Mouse (Mus musculus) midbrain, embryonic 11.5 days (tissue): ENCODE measurements around the gene Cdk2. TPM values are rescaled to one million over a fixed set of nuclear protein-coding genes. Genes with fewer than 3 reads are reported as not detected.

Experiments
- ATAC-seq: fragments of 200-750 bp; cut with Nextera tagmentation; 2 replicates; pipeline ENCODE4 v1.8.0; 2017; ENCODE audit warnings: moderate TSS enrichment, moderate library complexity; ENCODE audit not compliant: low FRiP score
- DNase-seq: peaks from one replicate; pipeline ENCODE4 v3.0.0; 2015; ENCODE audit warnings: low spot score; ENCODE audit errors: missing footprints
- H3K27ac ChIP-seq: fragments of 300-500 bp; sonication (generic); 2 replicates; pipeline ENCODE4 v1.5.1; 2014; ENCODE audit warnings: low read depth, low read length
- H3K27me3 ChIP-seq: fragments of 300-500 bp; sonication (generic); 2 replicates; pipeline ENCODE4 v1.6.1; 2014; ENCODE audit warnings: mild to moderate bottlenecking, low read length, moderate library complexity, mixed read lengths; ENCODE audit not compliant: control insufficient read depth, insufficient read depth
- H3K36me3 ChIP-seq: fragments of 300-500 bp; sonication (generic); 2 replicates; pipeline ENCODE4 v1.6.1; 2014; ENCODE audit warnings: mild to moderate bottlenecking, low read length, moderate library complexity, mixed read lengths; ENCODE audit not compliant: control insufficient read depth, insufficient read depth
- H3K4me1 ChIP-seq: fragments of 300-500 bp; sonication (generic); 2 replicates; pipeline ENCODE4 v1.6.1; 2014; ENCODE audit warnings: low read length; ENCODE audit not compliant: control insufficient read depth, insufficient read depth
- H3K4me2 ChIP-seq: fragments of 300-500 bp; sonication (generic); 2 replicates; pipeline ENCODE4 v1.6.1; 2014; ENCODE audit warnings: mild to moderate bottlenecking, moderate library complexity
- H3K4me3 ChIP-seq: fragments of 300-500 bp; sonication (generic); 2 replicates; pipeline ENCODE4 v1.5.1; 2014; ENCODE audit warnings: low read depth, low read length
- H3K9ac ChIP-seq: fragments of 300-500 bp; sonication (generic); 2 replicates; pipeline ENCODE4 v1.6.1; 2014; ENCODE audit warnings: low read length
- H3K9me3 ChIP-seq: fragments of 300-500 bp; sonication (generic); 2 replicates; pipeline ENCODE4 v1.6.1; 2016; ENCODE audit warnings: low read length; ENCODE audit not compliant: control insufficient read depth
- WGBS: fragments of 180-500 bp; shearing (Covaris S2); extraction: QIAGEN DNeasy Blood & Tissue Kit; methylation state at CpG from one replicate; pipeline ENCODE4 v1.1.7; 2014; 5-methylcytosine and 5-hydroxymethylcytosine counted together
- polyA plus RNA-seq: library from polyadenylated mRNA; unstranded; fragments of >200 nt; fragmentation: Nextera tagmentation; extraction: Ambion mirVana; gene quantifications from 2 replicates; pipeline ENCODE4 v1.2.1, GENCODE M21; 2014

Gene Cdk2
- polyA plus RNA-seq, 1 experiment from 2014 or later, result 98.9 TPM

DNA sequence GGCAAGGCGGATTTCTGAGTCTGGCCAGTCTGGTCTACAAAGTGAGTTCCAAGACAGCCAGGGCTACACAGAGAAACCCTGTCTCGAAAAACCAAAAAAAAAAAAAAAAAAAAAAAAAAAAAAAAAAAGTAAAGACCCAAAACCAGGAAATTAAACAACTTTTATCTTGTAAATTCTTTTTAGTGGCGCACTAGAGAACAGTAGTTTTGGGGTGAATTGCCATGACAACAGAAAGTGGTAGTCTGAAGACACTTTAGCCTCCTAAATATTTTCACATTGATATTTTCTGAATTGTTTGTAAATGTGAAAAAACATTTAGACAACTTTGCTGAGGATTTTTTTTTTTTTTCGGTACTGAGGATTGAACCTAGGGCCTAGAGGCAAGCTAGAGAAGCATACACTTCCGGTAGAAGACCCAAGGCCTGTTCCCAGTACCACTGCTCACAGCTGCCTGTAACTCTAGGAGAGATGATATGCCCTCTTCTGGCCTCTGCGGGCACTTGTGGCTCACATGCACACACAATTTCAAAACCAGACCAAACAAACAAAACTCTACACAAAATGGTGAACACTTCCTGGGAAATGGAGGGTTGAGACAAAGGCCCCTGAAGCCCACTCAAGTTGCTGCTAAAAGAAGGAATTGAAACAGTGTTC is 7.6 kb downstream of the Cdk2 start:
- 85% methylated on average over 6 of the region's 6 CpGs for WGBS
- Histone ChIP-seq H3K27me3 (no peaks in the 10 kb centered on the region), H3K4me3 (no peak overlapping the region), H3K36me3 (peaks cover 4% of the 10 kb centered on the region), H3K4me1 (peaks cover 7% of the 10 kb centered on the region; the same call in 1 of the 2 replicates), H3K9ac (no peak overlapping the region), H3K9me3 (no peaks in the 10 kb centered on the region), H3K4me2 (peak overlapping the region; percentile 37; the same call in 1 of the 2 replicates), H3K27ac (no peak overlapping the region)
- no peak for ATAC-seq
- DNase-seq, result peak; percentile 87

DNA sequence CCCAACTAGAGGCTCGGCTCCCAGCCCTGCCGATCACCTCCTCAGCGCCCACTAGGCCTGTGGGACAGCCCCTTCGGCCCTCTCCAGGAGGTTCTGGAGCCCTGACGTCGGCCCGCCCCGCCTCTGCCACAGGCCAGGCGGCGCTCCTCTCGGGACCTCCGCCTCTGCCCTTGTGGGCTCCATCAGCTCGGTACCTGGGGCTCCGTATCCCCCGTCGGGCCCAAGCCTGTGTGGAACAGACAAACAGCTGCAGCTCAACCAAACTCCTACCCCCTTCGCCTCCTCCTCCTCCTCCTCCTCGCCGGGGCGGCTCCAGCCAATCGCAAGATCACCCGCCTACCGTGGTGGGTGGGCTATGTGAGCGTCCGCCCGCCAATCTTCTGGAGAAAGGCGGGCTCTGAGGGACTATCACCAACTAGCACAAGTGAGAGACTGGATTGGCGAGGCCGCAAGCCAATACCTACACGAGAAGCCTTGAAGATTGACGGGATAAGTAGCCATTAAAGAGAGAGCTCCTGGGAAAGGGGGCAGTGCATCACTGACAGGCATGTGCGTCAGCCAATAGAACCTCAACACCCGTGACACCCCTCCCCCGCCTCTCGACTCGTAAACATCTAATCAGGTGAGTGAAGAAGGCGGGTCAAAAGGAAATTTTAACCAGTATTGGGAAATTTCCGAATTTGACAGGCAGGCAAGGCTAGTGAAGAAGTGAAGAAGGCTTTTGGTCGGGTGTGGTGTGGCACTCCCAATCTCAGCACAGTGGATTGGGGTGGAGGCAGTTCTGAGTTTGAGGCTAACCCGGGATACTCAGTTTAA is 8.6 kb downstream of the Cdk2 start, which contains the start of gene Rab5b:
TSS of gene Rab5b (minus strand) at position 273 of the 816 bp plus-strand sequence.
- peak within 1 kb of the TSS; percentile 88 for H3K27ac ChIP-seq
- peaks cover 7% of the 10 kb centered on the region; the same call in 1 of the 2 replicates for H3K4me1 ChIP-seq
- peak within 1 kb of the TSS; percentile 80 for H3K4me2 ChIP-seq
- H3K27me3 ChIP-seq, result no peaks in the 10 kb centered on the region
- peaks cover 4% of the 10 kb centered on the region for H3K36me3 ChIP-seq
- H3K9me3 ChIP-seq, result no peaks in the 10 kb centered on the region
- 1% methylated on average over 40 of the region's 40 CpGs for WGBS
- peak; percentile 99 for ATAC-seq
- peak within 1 kb of the TSS; percentile 70 for H3K4me3 ChIP-seq
- peak; percentile 100 for DNase-seq
- peak within 1 kb of the TSS; percentile 89 for H3K9ac ChIP-seq

DNA sequence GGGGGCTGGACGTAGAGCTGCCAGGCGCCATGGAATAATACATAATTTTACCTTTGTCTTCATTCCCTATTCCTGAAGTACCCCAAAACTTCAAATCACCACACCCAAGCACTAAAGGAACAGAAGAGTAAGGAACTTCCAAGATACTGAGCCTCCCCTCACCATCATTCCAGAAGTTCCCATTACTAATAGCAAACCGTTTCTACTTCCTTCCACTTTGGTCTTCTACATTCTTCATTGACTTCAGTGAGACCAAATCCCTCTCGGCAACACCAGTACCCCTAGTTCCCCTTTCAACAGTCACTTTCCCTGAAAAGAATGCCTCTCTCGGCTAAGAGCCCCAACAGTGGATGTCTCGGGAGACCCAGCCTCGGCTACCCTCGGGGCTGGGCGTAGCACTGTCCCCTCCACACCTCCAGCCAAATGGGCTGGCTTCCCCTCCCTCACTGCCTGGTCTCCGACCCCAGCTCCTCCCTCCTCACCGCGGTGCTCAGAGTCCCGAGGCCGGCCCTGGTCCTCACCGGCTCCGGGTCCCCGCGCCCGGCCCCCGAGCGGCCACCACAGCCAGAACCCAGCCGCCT is 9.3 kb downstream of the Cdk2 start:
- Histone ChIP-seq H3K27me3 (no peaks in the 10 kb centered on the region), H3K27ac (peak overlapping the region; percentile 88), H3K9me3 (no peaks in the 10 kb centered on the region), H3K36me3 (peaks cover 4% of the 10 kb centered on the region), H3K4me1 (peaks cover 7% of the 10 kb centered on the region; the same call in 1 of the 2 replicates), H3K4me2 (peak overlapping the region; percentile 80), H3K9ac (peak overlapping the region; percentile 89), H3K4me3 (peak overlapping the region; percentile 70)
- under 1% methylated on average over 22 of the region's 22 CpGs for WGBS
- DNase-seq (peak; percentile 91), ATAC-seq (no peak)

DNA sequence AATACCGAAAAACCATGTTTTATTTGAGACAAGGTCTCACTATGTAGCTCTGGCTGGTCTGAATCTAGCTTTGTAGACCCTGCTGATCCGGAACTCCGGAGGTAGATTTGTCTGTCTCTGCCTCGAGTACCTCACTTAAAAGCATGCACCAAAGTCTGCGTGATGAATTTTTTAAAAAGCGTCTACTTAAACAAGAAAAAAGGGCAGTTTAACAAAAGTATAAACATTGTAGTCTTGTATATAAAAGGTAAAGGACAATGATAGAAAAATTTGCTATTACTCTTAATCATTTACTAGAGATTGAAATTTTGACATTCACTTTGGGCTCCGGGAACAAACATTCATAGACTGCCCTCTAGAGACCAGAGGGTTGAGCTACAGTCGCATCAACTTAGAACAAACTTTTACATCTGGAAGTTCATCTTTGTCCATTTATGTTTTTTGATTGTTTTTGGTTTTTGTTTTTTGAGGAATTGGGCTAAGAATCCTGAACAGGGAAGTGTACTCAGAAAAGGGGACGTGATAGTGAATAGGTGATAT is 30.3 kb downstream of the Cdk2 start:
- H3K9ac ChIP-seq, result peak overlapping the region; percentile 62
- no peaks in the 10 kb centered on the region for H3K27me3 ChIP-seq
- peaks cover 10% of the 10 kb centered on the region for H3K4me1 ChIP-seq
- peak overlapping the region; percentile 48 for H3K4me3 ChIP-seq
- no peaks in the 10 kb centered on the region; the same call in 1 of the 2 replicates for H3K36me3 ChIP-seq
- DNase-seq, result no peak
- WGBS, result 4% methylated on average over 9 of the region's 9 CpGs
- peak overlapping the region; percentile 79 for H3K4me2 ChIP-seq
- no peak for ATAC-seq
- H3K9me3 ChIP-seq, result no peaks in the 10 kb centered on the region
- no peak overlapping the region; the same call in 1 of the 2 replicates for H3K27ac ChIP-seq

DNA sequence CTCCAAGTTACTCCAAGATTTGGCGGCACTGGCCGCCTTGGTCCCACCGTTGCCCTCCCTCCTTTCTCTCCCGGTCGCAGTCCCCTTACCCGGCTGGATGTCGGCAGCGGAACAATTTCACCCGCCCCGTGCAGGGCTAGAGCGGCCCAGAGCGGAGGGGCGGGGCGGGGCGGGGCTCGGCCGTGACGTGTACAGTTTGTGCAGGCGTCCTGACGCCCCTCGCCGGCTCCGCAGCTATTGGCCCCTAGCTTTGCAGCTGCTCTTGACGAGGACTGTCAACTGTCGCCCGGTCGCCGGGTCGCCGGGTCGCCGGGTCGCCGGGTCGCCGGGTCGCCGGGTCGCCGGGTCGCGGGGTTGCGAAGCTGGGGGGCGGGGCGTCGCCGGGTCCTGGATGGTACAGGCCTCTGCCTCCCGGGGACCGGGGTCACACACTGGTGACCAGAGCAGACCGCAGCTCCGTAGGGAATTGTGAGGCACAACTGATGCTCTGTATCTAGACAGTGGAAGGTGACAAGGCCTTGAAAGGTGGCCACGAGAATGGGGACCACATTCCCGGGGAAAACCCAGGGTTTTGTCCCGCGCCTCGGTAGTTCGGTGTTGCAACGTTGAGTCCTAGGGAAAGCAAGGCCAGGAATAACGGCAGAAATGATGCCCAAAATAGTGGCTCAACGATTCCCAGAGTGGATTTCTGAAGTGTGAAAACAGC is 30.9 kb downstream of the Cdk2 start, which contains the start of gene Suox:
TSS of gene Suox (minus strand) at position 311 of the 706 bp plus-strand sequence.
- Histone ChIP-seq H3K27me3 (no peaks in the 10 kb centered on the region), H3K4me1 (peaks cover 11% of the 10 kb centered on the region), H3K4me2 (peak within 1 kb of the TSS; percentile 79), H3K9ac (peak within 1 kb of the TSS; percentile 62), H3K9me3 (no peaks in the 10 kb centered on the region), H3K36me3 (no peaks in the 10 kb centered on the region), H3K27ac (no peak within 1 kb of the TSS; the same call in 1 of the 2 replicates), H3K4me3 (peak within 1 kb of the TSS; percentile 48)
- WGBS, result under 1% methylated on average over 60 of the region's 60 CpGs
- peak; percentile 99 for DNase-seq
- ATAC-seq, result peak; percentile 95

DNA sequence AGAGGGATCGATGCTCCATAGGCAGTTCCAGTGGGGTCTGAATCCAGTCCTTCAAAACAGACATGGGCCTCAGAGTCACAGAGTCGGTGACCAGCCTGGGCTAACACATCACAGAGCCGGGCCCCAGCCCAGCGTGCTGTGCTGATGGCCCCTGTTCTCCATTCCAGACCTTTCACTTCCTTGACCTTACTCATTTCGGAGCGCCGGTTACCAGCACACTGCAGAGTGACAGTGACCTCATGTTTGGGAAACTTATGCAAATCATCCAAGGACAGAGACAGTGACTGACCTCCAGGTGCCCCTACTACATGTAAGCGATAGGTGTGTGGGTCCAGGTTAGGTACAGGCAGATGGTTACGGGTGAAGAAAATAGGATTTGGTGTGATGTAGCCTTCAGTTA is 33.7 kb downstream of the Cdk2 start:
- Histone ChIP-seq H3K27ac (no peak overlapping the region), H3K9me3 (no peaks in the 10 kb centered on the region), H3K27me3 (no peaks in the 10 kb centered on the region), H3K9ac (no peak overlapping the region), H3K36me3 (no peaks in the 10 kb centered on the region), H3K4me3 (no peak overlapping the region), H3K4me2 (no peak overlapping the region), H3K4me1 (peaks cover 18% of the 10 kb centered on the region)
- no peak for ATAC-seq
- WGBS, result 91% methylated on average over 9 of the region's 9 CpGs
- peak; percentile 8 for DNase-seq

DNA sequence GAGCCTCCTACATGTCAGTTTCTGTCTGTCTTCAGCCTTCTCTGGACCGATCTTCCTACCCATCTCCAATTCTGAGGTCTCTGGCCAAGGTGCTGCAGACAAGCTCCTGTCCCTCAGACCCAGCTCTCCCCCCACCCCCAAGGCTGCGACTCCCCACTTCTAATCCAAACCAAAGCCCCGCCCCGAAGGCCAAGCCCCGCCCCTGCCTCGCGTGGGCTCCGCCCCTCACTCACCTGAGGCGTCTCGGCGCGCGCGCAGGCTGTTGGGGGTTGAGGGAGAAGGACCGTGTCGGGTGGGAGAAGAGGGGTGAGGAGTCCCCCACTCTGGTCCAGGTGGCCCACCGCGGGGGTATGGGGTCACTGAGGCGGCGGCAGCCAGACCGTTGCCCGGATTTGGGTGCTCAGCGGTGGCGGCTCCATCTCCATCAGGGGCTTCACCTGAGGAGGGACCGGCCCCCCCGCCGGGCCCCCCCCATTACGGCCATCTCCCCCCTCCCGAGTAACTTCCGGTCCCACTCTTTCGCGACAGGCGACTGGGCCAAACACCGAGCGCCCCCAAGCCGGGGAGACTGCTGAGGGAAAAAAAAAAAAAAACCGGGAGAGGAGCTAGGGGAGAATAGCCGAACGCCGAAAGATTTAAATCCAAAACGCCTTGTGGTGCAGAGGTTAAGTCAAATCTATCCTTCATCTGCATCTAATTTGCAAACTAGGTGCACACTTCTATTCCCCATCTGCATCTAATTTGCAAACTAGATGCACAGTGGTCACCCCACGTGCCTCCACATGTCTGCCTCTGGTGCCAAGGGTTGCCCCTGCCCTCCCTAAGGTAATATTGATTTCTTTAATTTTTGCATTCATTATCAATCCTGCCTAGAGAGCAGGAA is 35.8 kb downstream of the Cdk2 start:
- no peak overlapping the region for H3K27ac ChIP-seq
- DNase-seq (peak; percentile 91), ATAC-seq (peak; percentile 62)
- H3K9me3 ChIP-seq, result no peaks in the 10 kb centered on the region
- no peaks in the 10 kb centered on the region for H3K36me3 ChIP-seq
- H3K9ac ChIP-seq, result peak overlapping the region; percentile 75
- no peaks in the 10 kb centered on the region for H3K27me3 ChIP-seq
- H3K4me1 ChIP-seq, result peaks cover 14% of the 10 kb centered on the region
- 1% methylated on average over 42 of the region's 42 CpGs for WGBS
- peak overlapping the region; percentile 72 for H3K4me3 ChIP-seq
- H3K4me2 ChIP-seq, result peak overlapping the region; percentile 83

DNA sequence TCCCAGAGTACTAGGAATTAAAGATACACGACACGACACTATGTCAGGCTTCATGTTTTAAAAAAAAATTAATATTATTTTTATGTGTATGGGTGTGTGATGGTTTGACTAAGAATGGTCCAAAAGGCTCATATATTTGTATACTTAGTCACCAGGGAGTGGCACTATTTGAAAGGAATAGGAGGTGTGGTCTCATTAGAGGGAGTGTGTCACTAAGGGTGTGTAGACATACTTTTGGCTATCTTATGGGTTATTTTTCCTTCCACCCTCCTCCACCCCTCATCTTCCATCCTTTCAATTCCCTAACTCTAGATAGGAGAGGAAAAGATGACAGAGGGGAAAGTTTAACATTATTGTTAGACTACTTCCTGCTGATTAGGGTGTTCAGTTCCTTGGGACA is 39.0 kb downstream of the Cdk2 start:
- Histone ChIP-seq H3K36me3 (no peaks in the 10 kb centered on the region), H3K27me3 (no peaks in the 10 kb centered on the region), H3K4me2 (no peak overlapping the region), H3K4me1 (peaks cover 7% of the 10 kb centered on the region), H3K9me3 (no peaks in the 10 kb centered on the region), H3K9ac (no peak overlapping the region), H3K27ac (no peak overlapping the region), H3K4me3 (no peak overlapping the region)
- WGBS, result 96% methylated on average over 2 of the region's 2 CpGs
- DNase-seq, result no peak
- no peak for ATAC-seq
